Mouse (Mus musculus) monocyte, adult 5-6 weeks (primary cell): ENCODE measurements at regions not wholly inside any gene's neighbourhood (a gene's known extent, or its start where the extent isn't known, plus 50 kb on each side); places are given as distances from the start of the nearest gene placed in this dataset.

Experiments
- ATAC-seq: fragments of 153-309, 156-312 bp; replicated peaks from 2 replicates; pipeline ENCODE4 v1.8.0; 2017; ENCODE audit warnings: mild to moderate bottlenecking; ENCODE audit not compliant: low TSS enrichment, insufficient number of reproducible peaks, severe bottlenecking, poor library complexity, low FRiP score

DNA sequence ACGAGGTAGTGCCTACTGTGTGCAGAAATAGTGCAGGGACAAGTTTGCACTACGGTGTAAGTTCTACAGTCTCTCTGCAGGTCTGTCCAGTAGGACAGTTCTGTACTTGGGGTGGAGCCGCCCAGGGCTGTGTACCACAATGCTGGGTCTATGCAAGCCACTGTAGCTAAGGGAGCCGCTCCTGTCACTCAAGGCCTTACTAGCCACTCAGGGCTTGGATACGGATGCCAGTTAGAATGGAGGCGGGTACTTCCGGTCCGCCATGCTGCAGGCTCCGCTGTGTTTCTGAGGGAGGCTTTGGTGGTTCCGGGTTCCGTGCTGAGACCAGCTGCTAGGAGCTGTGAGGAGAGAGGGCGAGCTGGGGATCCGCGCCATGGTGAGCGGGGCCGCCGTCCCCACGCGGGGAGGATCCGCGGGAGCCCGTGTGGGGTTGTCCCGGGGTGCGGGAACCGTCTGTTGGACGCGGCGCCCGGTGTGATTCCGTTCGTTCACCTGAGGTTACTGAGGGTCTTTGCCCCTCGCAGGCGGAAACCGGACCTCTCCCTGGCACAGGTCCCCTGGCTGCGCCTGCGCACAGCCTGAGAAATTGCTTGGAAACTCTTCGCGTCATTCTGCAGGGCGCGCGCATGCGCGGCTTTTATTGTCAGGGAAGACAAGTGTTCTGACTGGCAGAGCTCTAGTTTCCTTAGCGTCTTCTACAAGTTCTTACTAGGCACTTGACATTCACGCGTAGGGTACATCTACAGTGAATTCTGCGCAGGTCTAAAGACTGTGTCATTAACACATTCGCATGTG, 51.0 kb upstream of the Zfp873 start:
- ATAC-seq, result peak; percentile 100
